Mouse (Mus musculus): ENCODE measurements around the gene Pogk. TPM values are rescaled to one million over a fixed set of nuclear protein-coding genes. Genes with fewer than 3 reads are reported as not detected.

Gene Pogk
- polyA plus RNA-seq, 1 experiment = 14.1 TPM

- DNase-seq (ENCODE audit: low read depth) = no peak
Observed at GRCm38 (mm10) chr1:166379013-166379629, 30.5 kb downstream of the Pogk start, which contains the start of gene Tada1. TSS of gene Tada1 (plus strand) at chr1:166379097.

GRCm38 (mm10) chr1:166378431-166379012 is 31.1 kb downstream of the Pogk start:
- DNase-seq (ENCODE audit: low read depth) = peak; percentile 59

GRCm38 (mm10) chr1:166377171-166377570 is 32.5 kb downstream of the Pogk start:
- no peak for DNase-seq (ENCODE audit: low read depth)

GRCm38 (mm10) chr1:166363122-166363521 is 46.5 kb downstream of the Pogk start:
- no peak for DNase-seq (ENCODE audit: low read depth)

GRCm38 (mm10) chr1:166362659-166363058 is 47.0 kb downstream of the Pogk start:
- no peak for DNase-seq (ENCODE audit: low read depth)

GRCm38 (mm10) chr1:166361842-166362241 is 47.8 kb downstream of the Pogk start:
- DNase-seq (ENCODE audit: low read depth) = no peak

- DNase-seq (ENCODE audit: low read depth) = no peak
Observed at GRCm38 (mm10) chr1:166360896-166361295, 48.8 kb downstream of the Pogk start.

- no peak for DNase-seq (ENCODE audit: low read depth)
Observed at GRCm38 (mm10) chr1:166360157-166360855, 49.4 kb downstream of the Pogk start.

- no peak for DNase-seq (ENCODE audit: low read depth)
Observed at GRCm38 (mm10) chr1:166349751-166350150, 59.9 kb downstream of the Pogk start.

- no peak for DNase-seq (ENCODE audit: low read depth)
Observed at GRCm38 (mm10) chr1:166349341-166349740, 60.3 kb downstream of the Pogk start.

- no peak for DNase-seq (ENCODE audit: low read depth)
Observed at GRCm38 (mm10) chr1:166346906-166347305, 62.8 kb downstream of the Pogk start.

- DNase-seq (ENCODE audit: low read depth) = no peak
Observed at GRCm38 (mm10) chr1:166345602-166346001, 64.1 kb downstream of the Pogk start.

GRCm38 (mm10) chr1:166344300-166345077 is 65.2 kb downstream of the Pogk start:
- no peak for DNase-seq (ENCODE audit: low read depth)

GRCm38 (mm10) chr1:166343586-166343985 is 66.1 kb downstream of the Pogk start:
- DNase-seq (ENCODE audit: low read depth) = no peak

GRCm38 (mm10) chr1:166342539-166342938 is 67.1 kb downstream of the Pogk start:
- no peak for DNase-seq (ENCODE audit: low read depth)

- DNase-seq (ENCODE audit: low read depth) = no peak
Observed at GRCm38 (mm10) chr1:166342060-166342459, 67.6 kb downstream of the Pogk start.

- DNase-seq (ENCODE audit: low read depth) = no peak
Observed at GRCm38 (mm10) chr1:166339110-166339509, 70.6 kb downstream of the Pogk start.

Other genes starting within 250 kb of the Pogk start
- gene Mael, start 171.1 kb downstream of the Pogk start, polyA plus RNA-seq (2012; rRNA removed) = 1.2 and 2.6 TPM in 2 replicates
- gene Ildr2, start 155.7 kb downstream of the Pogk start, polyA plus RNA-seq (2012; rRNA removed) = 4.1 and 6.8 TPM in 2 replicates
- 17.1 and 19.2 TPM in 2 replicates for gene Tada1, start 30.8 kb downstream of the Pogk start, polyA plus RNA-seq (2012; rRNA removed)
- 679 and 874 TPM in 2 replicates for gene Gm4846, start 87.7 kb upstream of the Pogk start, polyA plus RNA-seq (2012; rRNA removed)
- not detected in 2 replicates for gene Gm4847, start 237.8 kb upstream of the Pogk start, polyA plus RNA-seq (2012; rRNA removed)